Mouse (Mus musculus) layer of hippocampus, adult 9-10 months (tissue): ENCODE measurements around the gene Defb23.

Experiments used
- DNase-seq: peaks from one replicate; pipeline ENCODE4 v3.0.0; 2022; ENCODE audit warnings: low spot score

Defb23 gene

GRCm38 (mm10) chr2:152464570-152465150, at the start of gene Defb23:
Gene Defb23 (minus strand): TSS chr2:152464620.
- no peak for DNase-seq

- no peak for DNase-seq
Observed at GRCm38 (mm10) chr2:152511592-152511991, 47.2 kb upstream of the Defb23 start, which contains the start of gene Defb26. Gene Defb26 (minus strand): TSS chr2:152511692.

- DNase-seq, result no peak
Observed at GRCm38 (mm10) chr2:152503950-152504349, 39.5 kb upstream of the Defb23 start.

GRCm38 (mm10) chr2:152500863-152501229, 36.4 kb upstream of the Defb23 start:
- no peak for DNase-seq

- no peak for DNase-seq
Observed at GRCm38 (mm10) chr2:152500204-152500862, 35.9 kb upstream of the Defb23 start.

- no peak for DNase-seq
Observed at GRCm38 (mm10) chr2:152498020-152498419, 33.6 kb upstream of the Defb23 start.

- no peak for DNase-seq
Observed at GRCm38 (mm10) chr2:152493151-152493550, 28.7 kb upstream of the Defb23 start.

- no peak for DNase-seq
Observed at GRCm38 (mm10) chr2:152490038-152490437, 25.6 kb upstream of the Defb23 start, which contains the start of gene Defb22. Gene Defb22 (minus strand): TSS chr2:152490138.

- DNase-seq, result no peak
Observed at GRCm38 (mm10) chr2:152487024-152487423, 22.6 kb upstream of the Defb23 start.

- DNase-seq, result no peak
Observed at GRCm38 (mm10) chr2:152481726-152482125, 17.3 kb upstream of the Defb23 start.

- DNase-seq, result no peak
Observed at GRCm38 (mm10) chr2:152480881-152481280, 16.5 kb upstream of the Defb23 start.

GRCm38 (mm10) chr2:152476763-152477162, 12.3 kb upstream of the Defb23 start, which contains the start of gene Defb20:
Gene Defb20 (plus strand): TSS chr2:152477063.
- no peak for DNase-seq

- no peak for DNase-seq
Observed at GRCm38 (mm10) chr2:152472434-152472833, 8.0 kb upstream of the Defb23 start.

GRCm38 (mm10) chr2:152470973-152471372, 6.6 kb upstream of the Defb23 start:
- DNase-seq, result peak; percentile 60

GRCm38 (mm10) chr2:152459241-152459640, 5.2 kb downstream of the Defb23 start:
- no peak for DNase-seq

GRCm38 (mm10) chr2:152452101-152452781, 12.2 kb downstream of the Defb23 start:
- no peak for DNase-seq

- peak; percentile 63 for DNase-seq
Observed at GRCm38 (mm10) chr2:152450241-152450640, 14.2 kb downstream of the Defb23 start.

- no peak for DNase-seq
Observed at GRCm38 (mm10) chr2:152447461-152447860, 17.0 kb downstream of the Defb23 start.

- no peak for DNase-seq
Observed at GRCm38 (mm10) chr2:152446642-152447041, 17.8 kb downstream of the Defb23 start.

- DNase-seq, result no peak
Observed at GRCm38 (mm10) chr2:152443281-152443680, 21.1 kb downstream of the Defb23 start.

GRCm38 (mm10) chr2:152442322-152442721, 22.1 kb downstream of the Defb23 start:
- DNase-seq, result no peak

- DNase-seq, result no peak
Observed at GRCm38 (mm10) chr2:152439833-152440232, 24.6 kb downstream of the Defb23 start.

- DNase-seq, result no peak
Observed at GRCm38 (mm10) chr2:152438963-152439362, 25.5 kb downstream of the Defb23 start.
